Mouse (Mus musculus) left cerebral cortex, adult 2 months (tissue): Measurements from ENCODE around the gene Osm. TPM values are rescaled to one million over a fixed set of nuclear protein-coding genes. Genes with fewer than 3 reads are reported as not detected.

Experiments used
- DNase-seq, 2 experiments: peaks; one replicate each; pipeline ENCODE4 v3.0.0; 2021 to 2022; ENCODE audit warnings: low spot score in 2 of 2, mixed read lengths in 1 of 2; ENCODE audit errors: extremely low spot score in 1 of 2
- H3K27ac ChIP-seq: fragments of 200-600 bp; 2 replicates; pipeline ENCODE4 v1.8.1; 2022
- H3K4me3 ChIP-seq: fragments of 200-600 bp; 2 replicates; pipeline ENCODE4 v1.8.1; 2022
- CTCF ChIP-seq: fragments of 200-600 bp; IDR thresholded peaks from 2 replicates; pipeline ENCODE4 v1.8.1; 2022; ENCODE audit warnings: antibody characterized with exemption, mild to moderate bottlenecking, moderate library complexity
- intact Hi-C: fragments of 180-260 bp; cut with DNase I; formaldehyde crosslinking; loops from one replicate; pipeline ENCODE4 v1.15.1; 2025
- long read RNA-seq, 2 experiments: library from polyadenylated mRNA; stranded (forward); transcript quantifications; one replicate each; pipeline ENCODE4 v2.0.0; 2021; ENCODE audit warnings: borderline mapping rate in 2 of 2
- total RNA-seq, 2 experiments: library from RNA; stranded (reverse); gene quantifications; 2 replicates each; pipeline ENCODE4 v1.2.3; 2021

Gene Osm
- total RNA-seq: not detected
- long read RNA-seq, experiment 1: 0 reads
- long read RNA-seq, experiment 2: 0 reads

- intact Hi-C loops: no loop called here
- H3K4me3 ChIP-seq: no peak within 1 kb of the TSS
- no peak for TF ChIP-seq CTCF
- H3K27ac ChIP-seq: no peak within 1 kb of the TSS
- no peak for DNase-seq
Observed at GRCm38 (mm10) chr11:4235665-4236545, at the start of gene Osm. Gene Osm, plus strand, starts transcription at chr11:4236420.

- DNase-seq: peak; percentile 97 to 99
- peak within 1 kb of the TSS; percentile 94 for H3K27ac ChIP-seq
- peak within 1 kb of the TSS; percentile 85 for H3K4me3 ChIP-seq
- no peak; the same call in 1 of the 2 replicates for TF ChIP-seq CTCF
- intact Hi-C loops: loop anchor here (1.0 kb wide), 1 partner anchor 51 kb away; the partner anchor contains the start of gene Rnf215
Observed at GRCm38 (mm10) chr11:4186486-4187317, 49.5 kb upstream of the Osm start, which contains the start of gene Tbc1d10a. Gene Tbc1d10a, plus strand, starts transcription at chr11:4186789.

- DNase-seq: no peak
- intact Hi-C loops: no loop called here
- no peak for TF ChIP-seq CTCF
- Histone ChIP-seq H3K4me3 (peak overlapping the region; percentile 85), H3K27ac (peak overlapping the region; percentile 94)
Observed at GRCm38 (mm10) chr11:4187318-4187700, 48.9 kb upstream of the Osm start.

GRCm38 (mm10) chr11:4189182-4189581 lies 47.0 kb upstream of the Osm start:
- Histone ChIP-seq H3K27ac (peak overlapping the region; percentile 9), H3K4me3 (no peak overlapping the region)
- no peak for DNase-seq
- TF ChIP-seq CTCF: no peak
- intact Hi-C loops: no loop called here

- no peak for DNase-seq
- H3K4me3 ChIP-seq: no peak overlapping the region
- no peak for TF ChIP-seq CTCF
- intact Hi-C loops: no loop called here
- H3K27ac ChIP-seq: peak overlapping the region; percentile 67
Observed at GRCm38 (mm10) chr11:4190677-4191076, 45.5 kb upstream of the Osm start.

GRCm38 (mm10) chr11:4192757-4193156 lies 43.5 kb upstream of the Osm start:
- TF ChIP-seq CTCF: no peak
- intact Hi-C loops: no loop called here
- no peak for DNase-seq
- Histone ChIP-seq H3K27ac (peak overlapping the region; percentile 57), H3K4me3 (no peak overlapping the region)

- TF ChIP-seq CTCF: no peak
- Histone ChIP-seq H3K4me3 (no peak overlapping the region), H3K27ac (peak overlapping the region; percentile 57; the same call in 1 of the 2 replicates)
- DNase-seq: no peak
- intact Hi-C loops: no loop called here
Observed at GRCm38 (mm10) chr11:4193420-4193819, 42.8 kb upstream of the Osm start.

GRCm38 (mm10) chr11:4195597-4196031 lies 40.6 kb upstream of the Osm start:
- TF ChIP-seq CTCF: no peak
- intact Hi-C loops: no loop called here
- H3K4me3 ChIP-seq: no peak overlapping the region

GRCm38 (mm10) chr11:4196636-4197035 lies 39.6 kb upstream of the Osm start:
- intact Hi-C loops: no loop called here
- TF ChIP-seq CTCF: no peak
- DNase-seq: no peak
- H3K27ac ChIP-seq: no peak overlapping the region
- no peak overlapping the region for H3K4me3 ChIP-seq

More at GRCm38 (mm10) chr11:4195597-4196031, 40.6 kb upstream of the Osm start:
- no peak for DNase-seq
- H3K27ac ChIP-seq: no peak overlapping the region

- H3K27ac ChIP-seq: no peak overlapping the region
- no peak for TF ChIP-seq CTCF
- intact Hi-C loops: no loop called here
- H3K4me3 ChIP-seq: no peak overlapping the region
- no peak for DNase-seq
Observed at GRCm38 (mm10) chr11:4197691-4198090, 38.5 kb upstream of the Osm start.

GRCm38 (mm10) chr11:4201981-4202700 lies 34.1 kb upstream of the Osm start:
- peak overlapping the region; percentile 44; the same call in 1 of the 2 replicates for H3K27ac ChIP-seq
- intact Hi-C loops: no loop called here
- no peak for DNase-seq
- H3K4me3 ChIP-seq: no peak overlapping the region
- no peak for TF ChIP-seq CTCF
